ENCODE assay signal across 12 mouse cellular contexts in genomic region chr19:59470913-59471312, GRCm38 (mm10). TPM values are rescaled to one million over a fixed set of nuclear protein-coding genes. Genes with fewer than 3 reads are reported as not detected.
DNase-seq lines count a peak whose midpoint lies in the region; ATAC-seq lines count a peak whose summit lies in the region.
"Had no signal": no experiment of that assay in that cellular context is flagged by ENCODE, and none has a peak within 500 bp of the region (broad histone marks: within the 10 kb centered on the region; RNA-seq: fewer than 3 reads in every experiment).

No protein-coding gene starts in this region.

- peak overlapping the region; percentile 26; the same call in 1 of the 2 replicates for H3K4me3 ChIP-seq in heart, embryonic 12.5 days
- peak overlapping the region; percentile 44 for H3K4me3 ChIP-seq in embryonic facial prominence, embryonic 10.5 days
- H3K4me3 ChIP-seq in hindbrain, embryonic 13.5 days, result peak overlapping the region; percentile 8; the same call in 1 of the 2 replicates
- no peak overlapping the region for H3K4me3 ChIP-seq in midbrain, embryonic 15.5 days
- H3K4me3 ChIP-seq: liver, embryonic 13.5 days had no signal

- H3K9me3 ChIP-seq in heart, embryonic 12.5 days (replicated peaks), result no peaks in the 10 kb centered on the region
- no peaks in the 10 kb centered on the region for H3K9me3 ChIP-seq in embryonic facial prominence, embryonic 10.5 days
- H3K9me3 ChIP-seq in hindbrain, embryonic 13.5 days, result no peaks in the 10 kb centered on the region
- H3K9me3 ChIP-seq in midbrain, embryonic 15.5 days, result no peaks in the 10 kb centered on the region
- H3K9me3 ChIP-seq: liver, embryonic 13.5 days had no signal

- H3K9ac ChIP-seq in heart, embryonic 12.5 days, result no peak overlapping the region
- H3K9ac ChIP-seq in hindbrain, embryonic 13.5 days, result 0 out of 2 replicates have a peak overlapping the region, but pooled peaks have one; percentile 24
- H3K9ac ChIP-seq in midbrain, embryonic 15.5 days, result no peak overlapping the region
- H3K9ac ChIP-seq: liver, embryonic 13.5 days had no signal

- 1% methylated on average over 13 of the region's 13 CpGs for WGBS in heart, embryonic 12.5 days
- 2% methylated on average over 13 of the region's 13 CpGs for WGBS in embryonic facial prominence, embryonic 10.5 days
- under 1% methylated on average over 13 of the region's 13 CpGs for WGBS in hindbrain, embryonic 13.5 days
- WGBS in midbrain, embryonic 15.5 days, result 1% methylated on average over 13 of the region's 13 CpGs

- H3K4me2 ChIP-seq in heart, embryonic 12.5 days, result peak overlapping the region; percentile 52
- peak overlapping the region; percentile 29 for H3K4me2 ChIP-seq in hindbrain, embryonic 13.5 days
- peak overlapping the region; percentile 26; the same call in 1 of the 2 replicates for H3K4me2 ChIP-seq in midbrain, embryonic 15.5 days
- H3K4me2 ChIP-seq: liver, embryonic 13.5 days had no signal

- H3K36me3 ChIP-seq in heart, embryonic 12.5 days, result no peaks in the 10 kb centered on the region
- no peaks in the 10 kb centered on the region for H3K36me3 ChIP-seq in embryonic facial prominence, embryonic 10.5 days (replicated peaks)
- H3K36me3 ChIP-seq in hindbrain, embryonic 13.5 days, result no peaks in the 10 kb centered on the region
- H3K36me3 ChIP-seq in midbrain, embryonic 15.5 days (replicated peaks), result no peaks in the 10 kb centered on the region
- H3K36me3 ChIP-seq: liver, embryonic 13.5 days had no signal

- H3K27me3 ChIP-seq in heart, embryonic 12.5 days (replicated peaks), result peaks cover 90% of the 10 kb centered on the region
- peaks cover 95% of the 10 kb centered on the region for H3K27me3 ChIP-seq in embryonic facial prominence, embryonic 10.5 days (replicated peaks; ENCODE audit: low read depth, poor library complexity, severe bottlenecking)
- peaks cover 92% of the 10 kb centered on the region for H3K27me3 ChIP-seq in hindbrain, embryonic 13.5 days
- peaks cover 68% of the 10 kb centered on the region for H3K27me3 ChIP-seq in midbrain, embryonic 15.5 days (replicated peaks)

- H3K27ac ChIP-seq in heart, embryonic 12.5 days (ENCODE audit: poor library complexity, severe bottlenecking), result no peak overlapping the region
- H3K27ac ChIP-seq in embryonic facial prominence, embryonic 10.5 days (replicated peaks), result 0 out of 2 replicates have a peak overlapping the region, but pooled peaks have one; percentile 35
- H3K27ac ChIP-seq in hindbrain, embryonic 13.5 days, result no peak overlapping the region
- no peak overlapping the region for H3K27ac ChIP-seq in midbrain, embryonic 15.5 days
- H3K27ac ChIP-seq: liver, embryonic 13.5 days had no signal

- no peak for ATAC-seq in heart, embryonic 12.5 days (ENCODE audit: insufficient number of reproducible peaks, low FRiP score)
- no peak for ATAC-seq in hindbrain, embryonic 13.5 days (ENCODE audit: low FRiP score)
- peak; percentile 14; the same call in 1 of the 2 replicates for ATAC-seq in midbrain, embryonic 15.5 days (replicated peaks)

- DNase-seq in heart, postnatal 4 days, result no peak
- DNase-seq in embryonic facial prominence, embryonic 10.5 days (ENCODE audit: low spot score), result peak; percentile 57
- no peak for DNase-seq in adrenal gland, adult (ENCODE audit: inconsistent age in 2 of 2, low spot score in 1 of 2)
- no peak for DNase-seq in left cerebral cortex, adult 11 months (ENCODE audit: low spot score)
- DNase-seq in ovary, postnatal 10 days (ENCODE audit: low spot score), result no peak
- DNase-seq: adrenal gland, postnatal 14 days; cerebellum, adult 8-10 months; liver, embryonic 13.5 days had no signal

- peaks cover 33% of the 10 kb centered on the region for H3K4me1 ChIP-seq in heart, embryonic 12.5 days (replicated peaks)
- H3K4me1 ChIP-seq in embryonic facial prominence, embryonic 10.5 days, result peaks cover 50% of the 10 kb centered on the region
- peaks cover 37% of the 10 kb centered on the region for H3K4me1 ChIP-seq in hindbrain, embryonic 13.5 days (replicated peaks)
- peaks cover 43% of the 10 kb centered on the region for H3K4me1 ChIP-seq in midbrain, embryonic 15.5 days
- H3K4me1 ChIP-seq: liver, embryonic 13.5 days had no signal

RNA-seq across cellular contexts. Expression of gene Emx2, which starts 12.7 kb away (rescaled TPM):
- not detected in 2 replicates for polyA plus RNA-seq in heart, embryonic 12.5 days (2016; fragmentation: Nextera tagmentation; extraction: Ambion mirVana)
- total RNA-seq in heart, postnatal 4 days (2021), result not detected
- polyA plus RNA-seq in embryonic facial prominence, embryonic 10.5 days (2016; fragmentation: Nextera tagmentation; extraction: Ambion mirVana), result 8.0 and 12.1 TPM in 2 replicates
- polyA plus RNA-seq in hindbrain, embryonic 13.5 days (2015; fragmentation: Nextera tagmentation; extraction: Ambion mirVana), result 0.74 and 1.1 TPM in 2 replicates
- polyA plus RNA-seq in midbrain, embryonic 15.5 days (2015; fragmentation: Nextera tagmentation; extraction: Ambion mirVana), result 15.5 and 18.2 TPM in 2 replicates
- total RNA-seq: adrenal gland, postnatal 14 days had no signal
- polyA plus RNA-seq: heart, postnatal 0 days; liver, embryonic 13.5 days had no signal
